Mouse (Mus musculus) ovary, adult 10 weeks (tissue): ENCODE results near the gene Kbtbd12. TPM values are rescaled to one million over a fixed set of nuclear protein-coding genes. Genes with fewer than 3 reads are reported as not detected.

Source experiments
- polyA plus RNA-seq: library from polyadenylated mRNA; stranded (reverse); fragments of 350-450 nt; fragmentation: Illumina TruSeq; extraction: RNeasy Lipid Tissue Mini Kit (QIAGEN cat#74804); gene quantifications from one replicate; pipeline ENCODE4 v1.2.3, GENCODE M21; 2014

Kbtbd12 gene
- not detected for polyA plus RNA-seq

GRCm38 (mm10) chr6:88637611-88638301 lies at the start of gene Kbtbd12:
Gene Kbtbd12 (minus strand): TSS chr6:88637950.

GRCm38 (mm10) chr6:88518404-88519263 lies 119.1 kb downstream of the Kbtbd12 start, which contains the start of gene Sec61a1:
Gene Sec61a1 (minus strand): TSS chr6:88518905.

Other genes with a start within 250 kb of the Kbtbd12 start
- gene Eefsec, start 191.4 kb downstream of the Kbtbd12 start, polyA plus RNA-seq = 3.0 TPM
- gene Ruvbl1, start 172.5 kb downstream of the Kbtbd12 start, polyA plus RNA-seq = 15.6 TPM
- 316 TPM for gene Sec61a1, start 119.0 kb downstream of the Kbtbd12 start, polyA plus RNA-seq
- 4.4 TPM for gene Mgll, start 86.5 kb upstream of the Kbtbd12 start, polyA plus RNA-seq
- 1.2 TPM for gene Abtb1, start 204.0 kb upstream of the Kbtbd12 start, polyA plus RNA-seq
- gene Podxl2, start 237.1 kb upstream of the Kbtbd12 start, polyA plus RNA-seq = not detected